Mouse (Mus musculus) adrenal gland, postnatal 14 days (tissue): ENCODE measurements around the gene Enpp6. TPM values are rescaled to one million over a fixed set of nuclear protein-coding genes. Genes with fewer than 3 reads are reported as not detected.

Source experiments
- DNase-seq: peaks from one replicate; pipeline ENCODE4 v3.0.0; 2021; ENCODE audit warnings: mixed read lengths
- total RNA-seq: library from RNA; stranded (reverse); gene quantifications from 2 replicates; pipeline ENCODE4 v1.2.3, GENCODE M21; 2021

The Enpp6 gene
- total RNA-seq, 1 experiment from 2014 or later: 1.6 TPM

GRCm38 (mm10) chr8:47067121-47067520 lies 80.4 kb downstream of the Enpp6 start:
- DNase-seq: no peak

DNA sequence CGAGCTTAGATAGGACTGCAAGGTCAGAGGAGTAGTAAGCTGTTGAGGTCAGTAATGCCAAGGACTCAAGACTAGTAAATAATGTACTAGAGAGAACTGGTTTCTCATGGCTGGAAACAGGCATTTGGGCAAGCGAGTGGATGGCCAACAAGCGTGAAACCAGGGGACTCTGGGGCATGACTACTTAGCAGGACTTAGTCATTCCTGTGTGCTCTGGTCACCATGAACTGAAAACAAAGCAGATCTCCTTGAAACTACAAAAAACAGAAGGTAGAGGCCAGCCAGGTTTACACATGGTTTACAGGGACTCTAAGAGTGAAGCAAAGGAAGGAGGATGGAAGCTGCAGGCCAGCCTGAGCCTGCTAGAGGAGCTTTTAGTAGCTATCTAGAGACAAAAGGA lies 82.9 kb downstream of the Enpp6 start:
- DNase-seq: no peak

DNA sequence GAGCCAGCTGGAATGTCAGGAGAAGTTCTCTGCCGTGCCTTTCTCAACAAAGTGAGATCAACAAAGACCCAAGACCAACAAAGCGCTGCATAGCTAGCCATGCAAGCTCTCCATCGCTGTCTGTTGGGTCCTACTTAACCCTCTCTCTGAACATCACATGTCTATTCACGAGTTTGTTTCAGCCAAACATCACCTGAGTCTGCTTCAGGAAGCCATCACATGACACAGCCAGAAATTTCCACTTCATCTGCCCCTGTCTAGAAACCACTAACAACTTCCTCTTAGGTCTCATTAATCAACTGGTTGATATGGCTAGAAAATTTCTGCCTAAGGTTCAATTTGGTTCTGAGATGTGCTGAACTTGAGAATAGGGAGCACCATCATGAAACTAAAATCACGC lies 85.3 kb downstream of the Enpp6 start:
- DNase-seq: no peak

DNA sequence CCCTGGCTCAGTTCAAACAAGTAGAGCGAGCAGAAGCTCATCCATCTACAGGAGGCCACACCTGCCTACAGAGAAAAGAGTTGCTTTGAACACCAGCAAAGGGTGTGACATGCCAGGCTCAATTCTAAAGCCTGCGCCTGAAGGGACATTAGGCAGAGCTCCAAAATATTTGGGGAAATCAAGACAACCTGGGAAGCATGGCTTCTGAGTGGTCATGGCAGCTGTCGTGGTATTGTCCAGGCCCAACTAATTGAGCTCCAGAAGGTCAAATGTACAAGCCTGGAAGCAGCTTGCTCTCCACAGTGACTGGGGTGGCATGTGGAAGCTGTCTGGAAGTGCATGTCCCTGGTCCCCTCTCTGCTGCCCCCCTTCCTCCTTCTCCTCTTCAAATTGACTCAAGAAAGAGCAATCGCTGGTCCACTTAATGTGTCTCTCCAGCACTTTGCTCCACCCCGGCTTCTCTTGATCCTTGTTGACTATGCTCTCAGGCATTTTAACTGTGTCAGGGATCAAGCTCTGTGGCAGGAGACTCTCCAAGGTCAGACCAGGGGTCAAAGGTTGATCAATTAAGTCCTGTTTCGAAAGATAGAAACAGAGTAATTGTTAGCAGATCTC lies 89.4 kb downstream of the Enpp6 start:
- no peak for DNase-seq

GRCm38 (mm10) chr8:47080037-47080436 lies 93.3 kb downstream of the Enpp6 start:
- no peak for DNase-seq

DNA sequence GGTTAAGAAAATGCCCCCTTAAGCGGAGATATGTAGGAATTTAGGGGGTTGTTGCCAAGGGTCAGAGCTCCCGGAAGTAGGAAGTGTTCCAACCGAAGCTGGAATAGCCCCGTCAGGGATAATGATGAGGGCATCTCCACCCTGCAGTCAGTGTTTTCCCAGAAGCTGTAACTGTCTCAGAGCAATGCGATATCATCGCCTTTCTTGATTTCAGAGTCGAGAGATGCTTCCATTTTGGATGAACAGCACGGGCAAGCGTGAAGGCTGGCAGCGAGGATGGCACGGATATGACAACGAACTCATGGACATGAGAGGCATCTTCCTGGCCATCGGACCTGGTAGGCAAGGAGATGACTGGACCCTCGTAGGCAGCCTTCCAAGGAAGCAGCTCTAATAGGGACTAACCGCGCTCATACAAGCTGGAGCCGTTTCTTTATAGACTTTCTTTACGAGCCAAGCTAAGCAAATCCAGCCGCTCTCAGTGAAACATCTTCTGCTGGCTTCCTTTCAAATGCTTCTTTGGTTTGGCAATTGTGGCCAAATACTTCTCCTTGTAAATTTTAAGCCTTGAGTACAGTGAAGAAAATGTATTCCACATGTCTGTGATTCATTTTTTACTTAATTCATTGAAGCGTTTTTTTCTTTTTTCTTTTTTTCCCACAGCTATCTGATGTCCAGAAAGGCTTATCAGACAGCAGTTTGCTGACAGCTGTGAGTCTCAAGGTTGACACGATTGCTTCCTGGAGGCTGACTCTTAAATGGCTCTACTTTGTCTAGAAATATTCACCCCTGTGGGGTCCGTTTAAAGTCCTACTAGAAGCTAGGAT lies 95.7 kb downstream of the Enpp6 start:
- peak; percentile 5 for DNase-seq

DNA sequence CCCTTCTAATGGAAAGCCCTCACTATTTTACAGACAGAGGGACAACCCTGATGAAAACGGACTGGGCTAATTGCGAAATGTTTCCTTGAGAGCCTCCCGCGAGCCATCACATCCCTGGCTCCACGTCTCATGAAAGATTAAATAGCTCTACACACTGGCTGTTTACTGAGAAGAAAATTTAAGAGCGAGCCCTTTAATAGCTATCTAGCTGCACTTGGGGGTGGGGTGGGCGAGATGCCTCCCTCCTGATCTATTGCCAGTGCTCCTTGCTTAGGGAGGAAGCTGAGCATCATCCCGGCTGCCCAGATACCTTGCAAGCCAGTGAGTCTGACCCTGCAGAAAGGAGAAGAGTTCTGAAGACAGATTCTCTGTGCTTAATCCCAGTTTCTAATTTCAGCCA lies 103.3 kb downstream of the Enpp6 start:
- DNase-seq: no peak

DNA sequence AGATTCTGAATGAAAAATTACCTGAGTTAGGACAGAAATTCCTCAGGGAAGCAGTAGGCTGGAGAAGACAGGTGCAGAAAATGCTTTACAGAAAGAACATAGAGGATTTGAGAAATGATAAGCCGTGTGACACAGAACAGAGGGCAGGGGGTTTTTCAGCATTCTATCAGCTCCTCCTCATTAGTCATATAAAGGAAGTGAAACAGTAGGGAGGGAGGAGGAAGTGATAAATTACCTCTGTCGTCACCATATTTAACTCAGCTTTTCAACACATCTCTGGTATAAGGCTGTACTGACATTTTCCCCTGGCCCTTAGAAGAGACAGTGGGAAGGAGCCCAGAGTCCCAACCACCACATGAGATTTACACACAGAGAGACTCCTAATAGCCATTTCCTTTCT lies 118.9 kb downstream of the Enpp6 start:
- no peak for DNase-seq

GRCm38 (mm10) chr8:47114133-47114796 lies 127.6 kb downstream of the Enpp6 start:
- DNase-seq: peak; percentile 57

- no peak for DNase-seq
These were observed 130.6 kb downstream of the Enpp6 start for GRCm38 (mm10) chr8:47117336-47117735.

GRCm38 (mm10) chr8:47119895-47120294 lies 133.2 kb downstream of the Enpp6 start:
- no peak for DNase-seq

DNA sequence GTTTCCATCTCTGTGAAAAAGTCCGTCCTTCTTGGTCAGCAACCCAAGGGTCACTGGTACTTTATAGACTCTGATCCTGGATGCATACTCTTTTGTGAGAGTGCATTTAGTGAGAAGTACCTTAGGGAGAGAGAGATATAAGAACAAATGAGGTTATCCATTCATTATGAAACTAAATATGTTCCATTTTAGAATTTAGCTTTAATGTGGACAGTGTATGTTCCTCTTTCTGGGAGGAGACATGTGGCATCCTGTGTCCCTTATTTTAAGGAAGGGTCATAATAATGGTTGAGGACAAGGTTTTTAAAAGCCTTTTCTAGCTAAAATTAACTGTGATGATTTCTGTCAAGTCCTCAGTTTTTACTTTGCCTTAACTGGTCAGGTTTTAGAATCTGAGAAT lies 142.2 kb downstream of the Enpp6 start:
- no peak for DNase-seq

DNA sequence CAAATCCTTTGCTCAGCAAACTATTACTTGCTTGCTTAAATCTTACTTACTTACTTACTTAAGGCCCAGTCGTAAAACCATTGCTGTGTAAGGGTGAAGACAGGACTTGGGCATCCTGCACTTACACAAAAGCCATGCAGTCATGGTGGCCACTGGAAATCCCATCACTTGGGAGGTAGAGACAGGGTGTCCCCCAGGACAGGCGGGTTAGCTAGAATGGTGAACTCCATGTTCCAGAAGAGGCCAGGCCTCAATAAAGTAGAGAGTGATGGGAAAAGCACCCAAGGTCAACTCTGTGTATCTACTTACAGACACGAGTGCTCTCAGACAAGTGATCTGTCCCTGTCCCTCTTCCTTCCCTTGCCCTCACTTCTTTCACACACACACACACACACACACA lies 146.7 kb downstream of the Enpp6 start:
- no peak for DNase-seq

DNA sequence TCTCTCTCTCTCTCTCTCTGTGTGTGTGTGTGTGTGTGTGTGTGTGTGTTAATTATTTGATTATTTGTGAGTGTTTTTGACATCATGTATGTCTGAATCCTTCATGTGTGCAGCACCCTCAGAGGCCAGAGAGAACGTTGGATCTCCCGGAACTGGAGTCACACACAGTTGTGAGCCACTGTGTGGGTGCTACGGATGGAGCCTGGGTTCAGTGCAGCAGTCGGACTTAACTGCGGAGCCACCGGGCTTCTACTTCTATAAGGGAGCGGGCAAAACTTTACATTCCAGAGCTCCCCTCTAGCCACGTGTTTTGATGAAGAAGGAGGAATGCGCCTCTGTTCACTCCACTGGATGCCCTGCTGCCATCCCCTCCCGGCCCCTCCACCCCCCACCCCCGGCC lies 148.0 kb downstream of the Enpp6 start:
- no peak for DNase-seq

DNA sequence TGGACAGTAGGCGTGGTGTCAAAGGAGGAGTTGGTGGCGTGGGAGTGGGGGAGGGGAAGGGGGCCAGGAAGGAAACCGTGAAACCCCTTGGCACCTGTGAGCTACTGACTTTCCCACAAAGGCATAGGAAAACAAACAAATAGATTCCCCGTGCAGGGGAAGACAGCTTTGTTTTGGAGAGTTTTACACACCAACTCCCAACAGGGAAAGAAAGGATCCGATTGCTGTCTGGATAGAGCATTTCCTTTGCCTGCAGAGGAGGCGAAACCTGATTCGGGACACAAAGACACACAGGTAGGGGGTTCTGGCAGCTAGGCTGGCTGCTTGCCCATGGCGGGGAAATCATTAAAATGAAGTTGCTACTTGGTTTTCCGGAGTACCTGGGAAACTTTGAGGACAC lies 148.9 kb downstream of the Enpp6 start:
- no peak for DNase-seq

- no peak for DNase-seq
These were observed 149.4 kb downstream of the Enpp6 start for GRCm38 (mm10) chr8:47136047-47136446.

DNA sequence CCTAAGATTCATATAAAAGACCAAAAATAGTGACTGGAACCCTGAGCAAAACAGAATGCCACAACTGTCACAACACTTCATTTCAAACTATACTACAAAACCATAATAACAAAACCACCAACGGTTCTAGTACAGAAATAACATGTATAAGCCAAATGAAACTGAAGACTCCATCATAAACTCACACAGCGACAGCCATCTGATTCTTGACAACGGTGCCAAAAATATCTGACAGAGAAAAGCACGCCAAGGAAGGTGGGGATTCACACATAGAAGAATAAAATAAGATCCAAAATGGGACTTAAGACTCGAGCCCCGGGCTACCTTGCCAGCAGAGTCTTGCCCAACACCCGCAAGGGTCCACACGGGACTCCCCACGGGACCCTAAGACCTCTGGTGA lies 158.6 kb downstream of the Enpp6 start:
- DNase-seq: no peak

Other genes starting within 250 kb of the Enpp6 start
- gene Irf2, start 247.2 kb upstream of the Enpp6 start, total RNA-seq: 66.7 and 70.0 TPM in 2 replicates